Mouse (Mus musculus) liver, embryonic 11.5 days (tissue): ENCODE measurements around the gene Zfp935. TPM values are rescaled to one million over a fixed set of nuclear protein-coding genes. Genes with fewer than 3 reads are reported as not detected.
"Not testable (repeated sequence)": the region's sequence is repeated elsewhere in the genome, so short reads cannot be mapped to it uniquely, and the experiment has no call there.

Experiments
- ATAC-seq: fragments of 200-750 bp; cut with Nextera tagmentation; replicated peaks from 2 replicates; pipeline ENCODE4 v1.8.0; 2017; ENCODE audit warnings: moderate number of reproducible peaks, mild to moderate bottlenecking, moderate TSS enrichment, moderate library complexity; ENCODE audit not compliant: low FRiP score
- DNase-seq: peaks from one replicate; pipeline ENCODE4 v3.0.0-alpha.2; 2017; ENCODE audit warnings: low spot score
- H3K27ac ChIP-seq: fragments of 300-500 bp; sonication (generic); 2 replicates; pipeline ENCODE4 v1.5.1; 2014; ENCODE audit warnings: mild to moderate bottlenecking, low read depth, low read length, control low read depth
- H3K27me3 ChIP-seq: fragments of 300-500 bp; sonication (generic); replicated peaks from 2 replicates; pipeline ENCODE4 v1.6.1; 2014; ENCODE audit warnings: low read length, mixed read lengths; ENCODE audit not compliant: control insufficient read depth, insufficient read depth
- H3K36me3 ChIP-seq: fragments of 300-500 bp; sonication (generic); 2 replicates; pipeline ENCODE4 v1.6.1; 2014; ENCODE audit warnings: mild to moderate bottlenecking, low read length, moderate library complexity, mixed read lengths; ENCODE audit not compliant: control insufficient read depth, insufficient read depth
- H3K4me1 ChIP-seq: fragments of 300-500 bp; sonication (generic); replicated peaks from 2 replicates; pipeline ENCODE4 v1.6.1; 2014; ENCODE audit warnings: low read length, mixed read lengths; ENCODE audit not compliant: control insufficient read depth, insufficient read depth
- H3K4me2 ChIP-seq: fragments of 300-500 bp; sonication (generic); 2 replicates; pipeline ENCODE4 v1.6.1; 2014; ENCODE audit warnings: mild to moderate bottlenecking, control low read depth, moderate library complexity
- H3K4me3 ChIP-seq: fragments of 300-500 bp; sonication (generic); 2 replicates; pipeline ENCODE4 v1.5.1; 2014; ENCODE audit warnings: low read depth, low read length, control low read depth
- H3K9ac ChIP-seq: fragments of 300-500 bp; sonication (generic); 2 replicates; pipeline ENCODE4 v1.6.1; 2014; ENCODE audit warnings: low read depth, low read length, control low read depth
- H3K9me3 ChIP-seq: fragments of 300-500 bp; sonication (generic); 2 replicates; pipeline ENCODE4 v1.6.1; 2016; ENCODE audit warnings: low read length, inconsistent platforms, mixed read lengths; ENCODE audit not compliant: control insufficient read depth
- WGBS: fragments of 180-500 bp; shearing (Covaris S2); extraction: QIAGEN DNeasy Blood & Tissue Kit; methylation state at CpG from one replicate; pipeline ENCODE4 v1.1.7; 2014; 5-methylcytosine and 5-hydroxymethylcytosine counted together
- polyA plus RNA-seq: library from polyadenylated mRNA; unstranded; fragments of >200 nt; fragmentation: Nextera tagmentation; extraction: Ambion mirVana; gene quantifications from 2 replicates; pipeline ENCODE4 v1.2.1, GENCODE M21; 2014

The Zfp935 gene
- polyA plus RNA-seq = 0.55 TPM in 1 of 2 replicates, not detected in the other

- H3K4me3 ChIP-seq = peak within 1 kb of the TSS; percentile 47
- peak; percentile 70 for ATAC-seq
Measured at GRCm38 (mm10) chr13:62558189-62559110, at the start of gene Zfp935. Gene Zfp935, minus strand, starts transcription at chr13:62558511.

DNA sequence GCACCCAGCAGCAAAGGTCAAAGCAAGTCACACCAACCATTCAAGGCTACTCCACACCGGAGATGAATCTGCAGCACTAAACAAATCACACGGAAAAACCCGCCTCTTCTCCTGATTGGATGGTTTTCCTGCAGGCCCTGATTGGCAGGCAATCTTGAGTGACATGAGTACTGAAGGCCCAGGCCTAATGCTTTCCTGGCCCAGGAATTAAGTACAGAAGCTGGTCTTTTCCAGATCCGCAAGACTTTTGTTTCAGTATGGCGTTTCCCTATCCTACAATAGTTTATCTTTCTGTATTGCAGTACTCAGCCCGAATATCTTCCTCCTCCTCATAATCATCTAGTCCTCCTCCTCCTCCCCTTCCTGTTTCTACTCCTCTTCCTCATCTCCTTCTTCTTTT, 12.8 kb upstream of the Zfp935 start, which contains the start of gene Zfp934:
TSS of gene Zfp934 (minus strand) at position 101 of the 400 bp plus-strand sequence.
- WGBS = 79% methylated on average over 3 of the region's 6 CpGs

More at GRCm38 (mm10) chr13:62558189-62559110, at the start of gene Zfp935:
- H3K27ac ChIP-seq, H3K36me3 ChIP-seq, H3K9me3 ChIP-seq, H3K27me3 ChIP-seq, H3K4me1 ChIP-seq: not testable (repeated sequence)
- Histone ChIP-seq H3K4me2 (peak within 1 kb of the TSS; percentile 42; the same call in 1 of the 2 replicates), H3K9ac (peak within 1 kb of the TSS; percentile 40; the same call in 1 of the 2 replicates)
- 3% methylated on average over 25 of the region's 27 CpGs for WGBS
- peak; percentile 31 for DNase-seq

GRCm38 (mm10) chr13:62561696-62562095, 3.4 kb upstream of the Zfp935 start:
- not testable (repeated sequence) for H3K4me1 ChIP-seq, H3K9ac ChIP-seq, H3K36me3 ChIP-seq, H3K9me3 ChIP-seq, H3K27ac ChIP-seq, ATAC-seq, H3K4me3 ChIP-seq, H3K4me2 ChIP-seq, DNase-seq, H3K27me3 ChIP-seq
- 0% methylated on average over 1 of the region's 1 CpGs for WGBS

More for the DNA sequence above, 12.8 kb upstream of the Zfp935 start, which contains the start of gene Zfp934:
- not testable (repeated sequence) for H3K27me3 ChIP-seq, DNase-seq, H3K36me3 ChIP-seq, H3K4me2 ChIP-seq, H3K27ac ChIP-seq, ATAC-seq, H3K9me3 ChIP-seq, H3K4me3 ChIP-seq, H3K4me1 ChIP-seq, H3K9ac ChIP-seq

- not testable (repeated sequence) for H3K9me3 ChIP-seq, ATAC-seq, H3K27me3 ChIP-seq, H3K9ac ChIP-seq, H3K4me3 ChIP-seq, H3K4me2 ChIP-seq, H3K36me3 ChIP-seq, DNase-seq, H3K4me1 ChIP-seq, H3K27ac ChIP-seq
Measured at GRCm38 (mm10) chr13:62530129-62530528, 28.2 kb downstream of the Zfp935 start.

GRCm38 (mm10) chr13:62510641-62511420, 47.5 kb downstream of the Zfp935 start:
- not testable (repeated sequence) for DNase-seq, H3K9ac ChIP-seq, H3K4me2 ChIP-seq, ATAC-seq, H3K36me3 ChIP-seq, H3K4me1 ChIP-seq, H3K9me3 ChIP-seq, H3K27ac ChIP-seq, H3K27me3 ChIP-seq, H3K4me3 ChIP-seq
- 79% methylated on average over 1 of the region's 1 CpGs for WGBS

DNA sequence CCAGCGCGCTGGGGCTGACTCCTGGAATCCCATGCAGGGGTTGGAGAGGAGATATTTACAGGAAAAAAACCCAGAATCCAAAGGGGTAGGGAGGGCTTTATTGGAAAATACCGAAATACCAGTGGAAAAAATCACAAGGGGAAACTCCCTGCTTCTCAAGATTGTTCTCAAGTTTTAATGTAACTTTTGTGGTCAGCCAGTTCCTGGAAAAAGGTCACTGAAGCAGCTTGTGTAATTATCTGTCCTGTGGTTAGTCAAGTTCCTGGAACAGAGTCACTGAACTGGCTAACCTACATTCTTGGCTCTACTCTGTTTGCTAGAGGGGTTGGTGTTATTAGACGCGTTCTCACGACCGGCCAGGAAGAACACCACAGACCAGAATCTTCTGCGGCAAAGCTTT, 85.7 kb downstream of the Zfp935 start:
- H3K27me3 ChIP-seq, H3K4me3 ChIP-seq, ATAC-seq, H3K4me2 ChIP-seq, H3K4me1 ChIP-seq, DNase-seq, H3K9me3 ChIP-seq, H3K36me3 ChIP-seq, H3K27ac ChIP-seq, H3K9ac ChIP-seq: not testable (repeated sequence)
- WGBS = 89% methylated on average over 8 of the region's 8 CpGs

- not testable (repeated sequence) for H3K9me3 ChIP-seq, H3K4me1 ChIP-seq, H3K4me3 ChIP-seq, H3K36me3 ChIP-seq, DNase-seq, ATAC-seq, H3K4me2 ChIP-seq, H3K9ac ChIP-seq, H3K27ac ChIP-seq, H3K27me3 ChIP-seq
Measured at GRCm38 (mm10) chr13:62469947-62470346, 88.4 kb downstream of the Zfp935 start.

- ATAC-seq = peak; percentile 100
- H3K27me3 ChIP-seq, H3K4me1 ChIP-seq, H3K9me3 ChIP-seq, H3K36me3 ChIP-seq, H3K27ac ChIP-seq: not testable (repeated sequence)
- 2% methylated on average over 27 of the region's 28 CpGs for WGBS
- DNase-seq = peak; percentile 74
- Histone ChIP-seq H3K9ac (peak within 1 kb of the TSS; percentile 53), H3K4me3 (peak within 1 kb of the TSS; percentile 59), H3K4me2 (peak within 1 kb of the TSS; percentile 44)
Measured at GRCm38 (mm10) chr13:62466424-62467334, 91.6 kb downstream of the Zfp935 start, which contains the start of gene Gm49359. Gene Gm49359, minus strand, starts transcription at chr13:62466832.
